Mouse (Mus musculus): Measurements from ENCODE around the gene Tmcc2. TPM values are rescaled to one million over a fixed set of nuclear protein-coding genes. Genes with fewer than 3 reads are reported as not detected.
A peak's percentile ranks its signal among the peaks of the same experiment; 100 is the strongest.

Tmcc2 gene
- polyA plus RNA-seq, 1 experiment from 2014 or later, result 18.2 TPM

- Histone ChIP-seq H3K4me2 (ENCODE audit: low read length) (no peak overlapping the region), H3K9me3 (replicated peaks; ENCODE audit: control insufficient read depth, low read length) (no peaks in the 10 kb centered on the region), H3K27ac (ENCODE audit: low read depth, low read length) (peak overlapping the region; percentile 83), H3K4me1 (ENCODE audit: control insufficient read depth, insufficient read depth, low read length) (peaks cover 39% of the 10 kb centered on the region), H3K36me3 (ENCODE audit: control insufficient read depth, insufficient read depth, low read length) (peaks cover 44% of the 10 kb centered on the region), H3K27me3 (replicated peaks; ENCODE audit: control insufficient read depth, insufficient read depth, low read length) (no peaks in the 10 kb centered on the region), H3K4me3 (ENCODE audit: low read depth, low read length) (no peak overlapping the region), H3K9ac (ENCODE audit: low read length) (0 out of 2 replicates have a peak overlapping the region, but pooled peaks have one; percentile 13)
- ATAC-seq (no peak), DNase-seq (ENCODE audit: low spot score) (no peak)
- 5% methylated on average over 2 of the region's 2 CpGs for WGBS
These were observed 57.9 kb downstream of the Tmcc2 start for GRCm38 (mm10) chr1:132333201-132333600.

- Histone ChIP-seq H3K27ac (ENCODE audit: low read depth, low read length) (no peak overlapping the region), H3K4me1 (ENCODE audit: control insufficient read depth, insufficient read depth, low read length) (peaks cover 52% of the 10 kb centered on the region), H3K4me3 (ENCODE audit: low read depth, low read length) (no peak overlapping the region), H3K9me3 (replicated peaks; ENCODE audit: control insufficient read depth, low read length) (no peaks in the 10 kb centered on the region), H3K27me3 (replicated peaks; ENCODE audit: control insufficient read depth, insufficient read depth, low read length) (no peaks in the 10 kb centered on the region), H3K36me3 (ENCODE audit: control insufficient read depth, insufficient read depth, low read length) (peaks cover 53% of the 10 kb centered on the region), H3K4me2 (ENCODE audit: low read length) (no peak overlapping the region), H3K9ac (ENCODE audit: low read length) (no peak overlapping the region)
- DNase-seq (ENCODE audit: low spot score), result no peak
- ATAC-seq, result no peak
- 86% methylated on average over 17 of the region's 17 CpGs for WGBS
These were observed 59.8 kb downstream of the Tmcc2 start for GRCm38 (mm10) chr1:132331283-132331682.

DNA sequence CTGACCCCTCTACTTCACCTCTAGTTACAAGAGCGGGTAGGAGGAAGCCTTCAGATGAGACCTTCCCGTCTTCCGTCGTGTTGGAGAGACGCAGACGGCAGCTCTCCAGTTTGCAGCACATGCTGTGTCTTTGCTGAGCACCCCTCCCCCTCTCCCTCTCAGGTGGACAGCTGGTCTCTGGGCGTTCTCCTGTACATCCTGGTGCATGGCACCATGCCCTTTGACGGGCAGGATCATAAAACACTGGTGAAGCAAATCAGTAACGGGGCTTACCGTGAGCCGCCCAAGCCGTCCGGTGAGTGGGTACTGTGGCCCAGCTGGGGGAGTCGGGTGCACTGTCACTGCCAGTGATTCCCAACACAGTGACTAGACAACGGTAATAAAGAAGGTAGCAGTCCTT, 60.7 kb downstream of the Tmcc2 start:
- H3K4me3 ChIP-seq (ENCODE audit: low read depth, low read length), result no peak overlapping the region

DNA sequence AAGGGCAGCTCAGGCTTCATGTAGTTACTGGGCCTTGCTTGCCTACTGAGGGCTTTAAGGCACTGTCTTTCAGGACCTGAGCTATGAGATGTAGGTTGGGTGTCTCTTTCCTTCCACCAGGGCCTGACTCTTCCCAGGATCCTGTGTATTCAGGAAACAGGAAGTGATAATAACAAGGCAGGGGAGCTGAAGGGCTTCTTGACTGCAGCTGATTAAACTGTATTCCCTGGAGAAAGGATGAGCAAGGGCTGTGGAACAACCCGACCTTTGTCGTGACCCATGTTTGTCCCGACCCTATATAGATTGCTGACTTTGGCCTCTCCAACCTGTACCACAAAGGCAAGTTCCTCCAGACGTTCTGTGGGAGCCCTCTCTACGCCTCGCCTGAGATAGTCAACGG, 61.4 kb downstream of the Tmcc2 start:
- no peak overlapping the region for H3K27ac ChIP-seq (ENCODE audit: low read depth, low read length)
- peaks cover 48% of the 10 kb centered on the region for H3K4me1 ChIP-seq (ENCODE audit: control insufficient read depth, insufficient read depth, low read length)
- peaks cover 57% of the 10 kb centered on the region for H3K36me3 ChIP-seq (ENCODE audit: control insufficient read depth, insufficient read depth, low read length)
- 82% methylated on average over 7 of the region's 7 CpGs for WGBS
- no peak for DNase-seq (ENCODE audit: low spot score)
- H3K9me3 ChIP-seq (replicated peaks; ENCODE audit: control insufficient read depth, low read length), result no peaks in the 10 kb centered on the region
- no peak for ATAC-seq
- H3K4me3 ChIP-seq (ENCODE audit: low read depth, low read length), result no peak overlapping the region
- no peak overlapping the region for H3K9ac ChIP-seq (ENCODE audit: low read length)
- H3K27me3 ChIP-seq (replicated peaks; ENCODE audit: control insufficient read depth, insufficient read depth, low read length), result no peaks in the 10 kb centered on the region
- no peak overlapping the region for H3K4me2 ChIP-seq (ENCODE audit: low read length)

More for the DNA sequence above, 60.7 kb downstream of the Tmcc2 start:
- Histone ChIP-seq H3K9ac (ENCODE audit: low read length) (no peak overlapping the region), H3K4me2 (ENCODE audit: low read length) (no peak overlapping the region), H3K27me3 (replicated peaks; ENCODE audit: control insufficient read depth, insufficient read depth, low read length) (no peaks in the 10 kb centered on the region), H3K4me1 (ENCODE audit: control insufficient read depth, insufficient read depth, low read length) (peaks cover 52% of the 10 kb centered on the region), H3K9me3 (replicated peaks; ENCODE audit: control insufficient read depth, low read length) (no peaks in the 10 kb centered on the region), H3K36me3 (ENCODE audit: control insufficient read depth, insufficient read depth, low read length) (peaks cover 55% of the 10 kb centered on the region), H3K27ac (ENCODE audit: low read depth, low read length) (no peak overlapping the region)
- no peak for ATAC-seq
- 80% methylated on average over 15 of the region's 15 CpGs for WGBS
- DNase-seq (ENCODE audit: low spot score), result no peak

- Histone ChIP-seq H3K4me3 (ENCODE audit: low read depth, low read length) (no peak overlapping the region), H3K4me1 (ENCODE audit: control insufficient read depth, insufficient read depth, low read length) (peaks cover 50% of the 10 kb centered on the region), H3K4me2 (ENCODE audit: low read length) (no peak overlapping the region), H3K9ac (ENCODE audit: low read length) (no peak overlapping the region), H3K27ac (ENCODE audit: low read depth, low read length) (no peak overlapping the region), H3K9me3 (replicated peaks; ENCODE audit: control insufficient read depth, low read length) (no peaks in the 10 kb centered on the region), H3K27me3 (replicated peaks; ENCODE audit: control insufficient read depth, insufficient read depth, low read length) (no peaks in the 10 kb centered on the region), H3K36me3 (ENCODE audit: control insufficient read depth, insufficient read depth, low read length) (peaks cover 57% of the 10 kb centered on the region)
- WGBS, result 93% methylated on average over 3 of the region's 3 CpGs
- ATAC-seq, result no peak
- no peak for DNase-seq (ENCODE audit: low spot score)
These were observed 62.5 kb downstream of the Tmcc2 start for GRCm38 (mm10) chr1:132328565-132328964.

GRCm38 (mm10) chr1:132327477-132327876, 63.6 kb downstream of the Tmcc2 start:
- H3K27ac ChIP-seq (ENCODE audit: low read depth, low read length), result peak overlapping the region; percentile 56; the same call in 1 of the 2 replicates
- no peaks in the 10 kb centered on the region for H3K9me3 ChIP-seq (replicated peaks; ENCODE audit: control insufficient read depth, low read length)
- H3K4me2 ChIP-seq (ENCODE audit: low read length), result no peak overlapping the region
- no peaks in the 10 kb centered on the region for H3K27me3 ChIP-seq (replicated peaks; ENCODE audit: control insufficient read depth, insufficient read depth, low read length)
- peak overlapping the region; percentile 13; the same call in 1 of the 2 replicates for H3K9ac ChIP-seq (ENCODE audit: low read length)
- H3K4me3 ChIP-seq (ENCODE audit: low read depth, low read length), result no peak overlapping the region
- H3K4me1 ChIP-seq (ENCODE audit: control insufficient read depth, insufficient read depth, low read length), result peaks cover 50% of the 10 kb centered on the region
- DNase-seq (ENCODE audit: low spot score) (no peak), ATAC-seq (no peak)
- peaks cover 50% of the 10 kb centered on the region for H3K36me3 ChIP-seq (ENCODE audit: control insufficient read depth, insufficient read depth, low read length)
- whole genome bisulfite sequencing, result 76% methylated on average over 17 of the region's 17 CpGs

- no peak overlapping the region for H3K9ac ChIP-seq (ENCODE audit: low read length)
- ATAC-seq (peak; percentile 66), DNase-seq (ENCODE audit: low spot score) (peak; percentile 91)
- peaks cover 44% of the 10 kb centered on the region for H3K36me3 ChIP-seq (ENCODE audit: control insufficient read depth, insufficient read depth, low read length)
- H3K27me3 ChIP-seq (replicated peaks; ENCODE audit: control insufficient read depth, insufficient read depth, low read length), result no peaks in the 10 kb centered on the region
- WGBS, result 21% methylated on average over 9 of the region's 9 CpGs
- no peak overlapping the region for H3K4me3 ChIP-seq (ENCODE audit: low read depth, low read length)
- H3K4me2 ChIP-seq (ENCODE audit: low read length), result no peak overlapping the region
- H3K27ac ChIP-seq (ENCODE audit: low read depth, low read length), result peak overlapping the region; percentile 57; the same call in 1 of the 2 replicates
- peaks cover 53% of the 10 kb centered on the region for H3K4me1 ChIP-seq (ENCODE audit: control insufficient read depth, insufficient read depth, low read length)
- no peaks in the 10 kb centered on the region for H3K9me3 ChIP-seq (replicated peaks; ENCODE audit: control insufficient read depth, low read length)
These were observed 64.3 kb downstream of the Tmcc2 start for GRCm38 (mm10) chr1:132326777-132327176.

- H3K27me3 ChIP-seq (replicated peaks; ENCODE audit: control insufficient read depth, insufficient read depth, low read length), result no peaks in the 10 kb centered on the region
- H3K9ac ChIP-seq (ENCODE audit: low read length), result peak overlapping the region; percentile 46
- H3K4me1 ChIP-seq (ENCODE audit: control insufficient read depth, insufficient read depth, low read length), result peaks cover 81% of the 10 kb centered on the region
- ATAC-seq, result peak; percentile 84
- DNase-seq (ENCODE audit: low spot score), result peak; percentile 93
- H3K27ac ChIP-seq (ENCODE audit: low read depth, low read length), result peak overlapping the region; percentile 93
- peak overlapping the region; percentile 36 for H3K4me2 ChIP-seq (ENCODE audit: low read length)
- peaks cover 13% of the 10 kb centered on the region; the same call in 1 of the 2 replicates for H3K36me3 ChIP-seq (ENCODE audit: control insufficient read depth, insufficient read depth, low read length)
- no peak overlapping the region for H3K4me3 ChIP-seq (ENCODE audit: low read depth, low read length)
- no peaks in the 10 kb centered on the region for H3K9me3 ChIP-seq (replicated peaks; ENCODE audit: control insufficient read depth, low read length)
- whole genome bisulfite sequencing, result 3% methylated on average over 13 of the region's 13 CpGs
These were observed 68.2 kb downstream of the Tmcc2 start for GRCm38 (mm10) chr1:132322711-132323542.
